Mouse (Mus musculus): ENCODE measurements at regions not wholly inside any gene's neighbourhood (a gene's known extent, or its start where the extent isn't known, plus 50 kb on each side); places are given as distances from the start of the nearest gene placed in this dataset.

- intact Hi-C loops (cut with DNase I), result no loop called here
- DNase-seq, result no peak
These were observed 52.6 kb upstream of the Aco1 start for GRCm38 (mm10) chr4:40090295-40090694.
